Mouse (Mus musculus) thymus, adult 2 months (tissue): Measurements from ENCODE around the gene Exph5. TPM values are rescaled to one million over a fixed set of nuclear protein-coding genes. Genes with fewer than 3 reads are reported as not detected.

Experiments
- DNase-seq: peaks from one replicate; pipeline ENCODE4 v3.0.0; 2021
- H3K27ac ChIP-seq: fragments of 200-500 bp; 2 replicates; pipeline ENCODE4 v1.5.1; 2012; ENCODE audit warnings: low read length, control low read depth; ENCODE audit not compliant: control insufficient read depth, insufficient read depth
- H3K27me3 ChIP-seq: fragments of 200-500 bp; 2 replicates; pipeline ENCODE4 v1.6.1; 2012; ENCODE audit warnings: mild to moderate bottlenecking, low read length, moderate library complexity, mixed read lengths; ENCODE audit not compliant: control insufficient read depth, insufficient read depth
- H3K36me3 ChIP-seq: fragments of 200-500 bp; 2 replicates; pipeline ENCODE4 v1.6.1; 2012; ENCODE audit warnings: mild to moderate bottlenecking, low read length, moderate library complexity; ENCODE audit not compliant: control insufficient read depth, insufficient read depth
- H3K4me1 ChIP-seq: fragments of 200-500 bp; replicated peaks from 2 replicates; pipeline ENCODE4 v1.6.1; 2012; ENCODE audit warnings: low read length; ENCODE audit not compliant: control insufficient read depth, insufficient read depth
- H3K4me3 ChIP-seq: fragments of 200-500 bp; 2 replicates; pipeline ENCODE4 v1.5.1; 2012; ENCODE audit warnings: mild to moderate bottlenecking, low read length, control low read depth, moderate library complexity; ENCODE audit not compliant: control insufficient read depth, insufficient read depth
- CTCF ChIP-seq: fragments of 200-500 bp; IDR thresholded peaks from 2 replicates; pipeline ENCODE4 v1.5.1; 2012; ENCODE audit warnings: mild to moderate bottlenecking, control low read depth, low read length, moderate library complexity, borderline replicate concordance; ENCODE audit not compliant: control insufficient read depth, poor library complexity, insufficient read depth; ENCODE audit errors: extremely low read depth
- POLR2A ChIP-seq: fragments of 200-500 bp; IDR thresholded peaks from 2 replicates; pipeline ENCODE4 v1.6.1; 2012; ENCODE audit warnings: mild to moderate bottlenecking, low read length, control low read depth, moderate library complexity; ENCODE audit not compliant: control insufficient read depth, poor library complexity, insufficient read depth; ENCODE audit errors: extremely low read depth
- WGBS: fragments of 180-500 bp; shearing (Covaris S2); methylation state at CpG from one replicate; pipeline ENCODE4 v1.1.7; 2018; 5-methylcytosine and 5-hydroxymethylcytosine counted together
- polyA plus RNA-seq: library from polyadenylated mRNA; depleted of rRNA; stranded (reverse); fragments of >200 nt; gene quantifications from 2 replicates; pipeline ENCODE4 v1.2.3, GENCODE M21; 2012

The Exph5 gene
- polyA plus RNA-seq, 1 experiment = 0.47 TPM

GRCm38 (mm10) chr9:53329301-53330206 is 28.1 kb downstream of the Exph5 start:
- TF ChIP-seq POLR2A (no peak), CTCF (no peak)
- H3K27ac ChIP-seq = no peak overlapping the region
- WGBS = 93% methylated on average over 6 of the region's 6 CpGs

GRCm38 (mm10) chr9:53330247-53330646 is 28.8 kb downstream of the Exph5 start:
- no peaks in the 10 kb centered on the region for H3K27me3 ChIP-seq
- DNase-seq = no peak
- H3K27ac ChIP-seq = no peak overlapping the region
- H3K36me3 ChIP-seq = no peaks in the 10 kb centered on the region
- H3K4me1 ChIP-seq = no peaks in the 10 kb centered on the region
- TF ChIP-seq CTCF (no peak), POLR2A (no peak)
- no peak overlapping the region for H3K4me3 ChIP-seq
- 92% methylated on average over 9 of the region's 9 CpGs for WGBS

More at GRCm38 (mm10) chr9:53329301-53330206, 28.1 kb downstream of the Exph5 start:
- H3K4me3 ChIP-seq = no peak overlapping the region
- DNase-seq = no peak
- H3K4me1 ChIP-seq = no peaks in the 10 kb centered on the region
- no peaks in the 10 kb centered on the region for H3K27me3 ChIP-seq
- H3K36me3 ChIP-seq = no peaks in the 10 kb centered on the region

GRCm38 (mm10) chr9:53333436-53333835 is 32.0 kb downstream of the Exph5 start:
- no peaks in the 10 kb centered on the region for H3K4me1 ChIP-seq
- no peak for DNase-seq
- no peaks in the 10 kb centered on the region for H3K27me3 ChIP-seq
- 89% methylated on average over 4 of the region's 4 CpGs for WGBS
- H3K4me3 ChIP-seq = no peak overlapping the region
- H3K36me3 ChIP-seq = no peaks in the 10 kb centered on the region
- TF ChIP-seq POLR2A (no peak), CTCF (no peak)
- H3K27ac ChIP-seq = no peak overlapping the region

- no peak overlapping the region for H3K4me3 ChIP-seq
- H3K27ac ChIP-seq = no peak overlapping the region
- no peaks in the 10 kb centered on the region for H3K4me1 ChIP-seq
- no peaks in the 10 kb centered on the region for H3K27me3 ChIP-seq
- no peaks in the 10 kb centered on the region for H3K36me3 ChIP-seq
- WGBS = 94% methylated on average over 3 of the region's 3 CpGs
- no peak for TF ChIP-seq POLR2A
- no peak for TF ChIP-seq CTCF
- DNase-seq = no peak
These were observed 33.7 kb downstream of the Exph5 start for GRCm38 (mm10) chr9:53335131-53335530.

GRCm38 (mm10) chr9:53339603-53340002 is 38.1 kb downstream of the Exph5 start:
- Histone ChIP-seq H3K4me1 (0 out of 2 replicates have a peak, but pooled peaks cover 4% of the 10 kb centered on the region), H3K36me3 (no peaks in the 10 kb centered on the region), H3K4me3 (no peak overlapping the region), H3K27ac (no peak overlapping the region), H3K27me3 (no peaks in the 10 kb centered on the region)
- TF ChIP-seq CTCF = no peak
- no peak for TF ChIP-seq POLR2A
- WGBS = 91% methylated on average over 7 of the region's 7 CpGs
- no peak for DNase-seq

- DNase-seq = no peak
- Histone ChIP-seq H3K4me3 (no peak overlapping the region), H3K27ac (no peak overlapping the region), H3K4me1 (0 out of 2 replicates have a peak, but pooled peaks cover 4% of the 10 kb centered on the region), H3K36me3 (no peaks in the 10 kb centered on the region), H3K27me3 (no peaks in the 10 kb centered on the region)
- no peak for TF ChIP-seq CTCF
- no peak for TF ChIP-seq POLR2A
- WGBS = 59% methylated on average over 17 of the region's 17 CpGs
These were observed 39.0 kb downstream of the Exph5 start for GRCm38 (mm10) chr9:53340328-53340916.

- WGBS = 4% methylated on average over 14 of the region's 14 CpGs
- Histone ChIP-seq H3K36me3 (no peaks in the 10 kb centered on the region), H3K4me1 (0 out of 2 replicates have a peak, but pooled peaks cover 4% of the 10 kb centered on the region), H3K27ac (no peak overlapping the region), H3K27me3 (no peaks in the 10 kb centered on the region), H3K4me3 (peak overlapping the region; percentile 12; the same call in 1 of the 2 replicates)
- TF ChIP-seq CTCF (no peak), POLR2A (no peak)
- no peak for DNase-seq
These were observed 39.5 kb downstream of the Exph5 start for GRCm38 (mm10) chr9:53340969-53341368.
